Mouse (Mus musculus): ENCODE results near the gene Trrap.

Trrap gene

DNA sequence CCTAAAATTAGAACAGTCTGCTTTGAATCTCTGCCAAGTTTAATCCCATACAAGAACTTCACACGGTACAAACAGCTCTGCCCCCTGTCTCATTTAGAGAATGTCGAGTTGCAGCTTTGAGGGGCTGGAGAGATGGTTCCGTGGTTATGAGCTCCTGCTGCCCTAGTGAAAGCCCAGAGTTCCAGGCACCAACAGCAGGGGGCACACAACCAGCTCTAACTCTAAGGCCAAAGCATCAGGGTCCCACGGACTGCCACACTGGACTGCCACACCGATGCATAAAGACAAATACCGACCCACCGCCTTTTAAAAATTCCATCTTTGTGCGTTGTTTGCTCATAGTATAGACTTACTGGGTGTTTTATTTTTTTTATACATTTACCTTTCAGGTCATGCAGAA lies 99.4 kb downstream of the Trrap start:
- TF ChIP-seq CTCF (conservative IDR thresholded peaks at IDR 0.05; ENCODE audit: low read length) (peak; percentile 43), NANOG (IDR thresholded peaks at IDR 0.05; ENCODE audit: borderline replicate concordance, low read length) (no peak)
- H3K36me3 ChIP-seq (ENCODE audit: insufficient read depth, low read length) = no peaks in the 10 kb centered on the region
- no peaks in the 10 kb centered on the region for H3K27me3 ChIP-seq (ENCODE audit: insufficient read depth, low read length)
- H3K4me3 ChIP-seq (replicated peaks; ENCODE audit: low read length) = no peak overlapping the region
- H3K4me1 ChIP-seq (replicated peaks; ENCODE audit: low read depth, low read length) = peaks cover 18% of the 10 kb centered on the region
- H3K9me3 ChIP-seq (ENCODE audit: low read length) = no peaks in the 10 kb centered on the region

GRCm38 (mm10) chr5:144869466-144869865 lies 101.9 kb downstream of the Trrap start:
- H3K9me3 ChIP-seq (ENCODE audit: low read length) = no peaks in the 10 kb centered on the region
- H3K27me3 ChIP-seq (ENCODE audit: insufficient read depth, low read length) = no peaks in the 10 kb centered on the region
- peaks cover 23% of the 10 kb centered on the region for H3K4me1 ChIP-seq (replicated peaks; ENCODE audit: low read depth, low read length)
- H3K4me3 ChIP-seq (replicated peaks; ENCODE audit: low read length) = no peak overlapping the region
- no peaks in the 10 kb centered on the region for H3K36me3 ChIP-seq (ENCODE audit: insufficient read depth, low read length)
- TF ChIP-seq POU5F1 (IDR thresholded peaks at IDR 0.05; ENCODE audit: borderline replicate concordance, low read length) (no peak), NANOG (IDR thresholded peaks at IDR 0.05; ENCODE audit: borderline replicate concordance, low read length) (no peak), CTCF (conservative IDR thresholded peaks at IDR 0.05; ENCODE audit: low read length) (no peak)

DNA sequence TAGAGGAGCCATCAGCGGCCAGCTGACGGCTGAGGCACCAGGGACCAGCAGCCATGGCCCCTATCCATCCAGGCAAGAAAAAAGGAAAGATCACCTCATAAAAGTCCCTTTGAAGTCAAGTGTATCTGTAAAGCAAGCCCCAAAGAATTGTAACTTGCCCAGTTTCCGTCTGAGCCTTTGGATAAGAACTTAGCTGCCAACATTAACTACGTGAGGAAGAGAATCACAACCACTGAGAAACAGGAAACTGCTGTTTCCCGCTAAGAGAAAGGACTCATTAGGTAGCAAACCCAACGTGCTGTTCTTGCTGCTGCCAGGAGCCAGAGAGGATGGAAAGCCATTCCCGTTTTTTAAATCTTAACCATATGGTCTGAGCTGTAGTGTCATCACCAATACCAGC lies 103.2 kb downstream of the Trrap start:
- Histone ChIP-seq H3K9me3 (ENCODE audit: low read length) (no peaks in the 10 kb centered on the region), H3K27me3 (ENCODE audit: insufficient read depth, low read length) (no peaks in the 10 kb centered on the region), H3K4me3 (replicated peaks; ENCODE audit: low read length) (no peak overlapping the region), H3K36me3 (ENCODE audit: insufficient read depth, low read length) (no peaks in the 10 kb centered on the region), H3K4me1 (replicated peaks; ENCODE audit: low read depth, low read length) (peaks cover 34% of the 10 kb centered on the region)
- TF ChIP-seq POU5F1 (IDR thresholded peaks at IDR 0.05; ENCODE audit: borderline replicate concordance, low read length) = no peak
- no peak for TF ChIP-seq CTCF (conservative IDR thresholded peaks at IDR 0.05; ENCODE audit: low read length)
- no peak for TF ChIP-seq NANOG (IDR thresholded peaks at IDR 0.05; ENCODE audit: borderline replicate concordance, low read length)

GRCm38 (mm10) chr5:144871775-144872174 lies 104.2 kb downstream of the Trrap start:
- peak; percentile 95 for TF ChIP-seq CTCF (conservative IDR thresholded peaks at IDR 0.05; ENCODE audit: low read length)
- no peak for TF ChIP-seq NANOG (IDR thresholded peaks at IDR 0.05; ENCODE audit: borderline replicate concordance, low read length)
- no peak for TF ChIP-seq POU5F1 (IDR thresholded peaks at IDR 0.05; ENCODE audit: borderline replicate concordance, low read length)
- Histone ChIP-seq H3K9me3 (ENCODE audit: low read length) (no peaks in the 10 kb centered on the region), H3K27me3 (ENCODE audit: insufficient read depth, low read length) (no peaks in the 10 kb centered on the region), H3K36me3 (ENCODE audit: insufficient read depth, low read length) (0 out of 2 replicates have a peak, but pooled peaks cover 1% of the 10 kb centered on the region), H3K4me1 (replicated peaks; ENCODE audit: low read depth, low read length) (peaks cover 34% of the 10 kb centered on the region), H3K4me3 (replicated peaks; ENCODE audit: low read length) (no peak overlapping the region)

DNA sequence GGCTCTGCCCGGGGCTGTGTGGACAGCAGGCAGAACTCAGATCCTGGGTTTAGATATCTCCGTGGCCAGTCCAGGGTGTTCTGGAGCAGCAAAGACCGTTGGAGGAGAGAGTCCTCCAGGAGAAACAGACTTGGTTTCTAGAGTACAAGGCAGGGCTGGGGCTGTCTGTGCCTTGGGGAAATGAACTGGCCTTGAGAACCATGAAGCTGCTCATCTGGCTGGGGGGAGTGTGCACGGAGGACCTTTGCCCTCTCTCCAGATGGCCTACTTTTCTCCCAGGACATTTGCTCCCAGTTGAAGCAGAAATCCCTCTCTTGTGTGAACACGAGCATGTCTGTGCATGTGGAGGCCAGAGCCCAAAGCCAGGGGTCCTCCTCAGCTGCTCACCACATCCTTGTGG lies 104.8 kb downstream of the Trrap start:
- Histone ChIP-seq H3K27me3 (ENCODE audit: insufficient read depth, low read length) (no peaks in the 10 kb centered on the region), H3K4me3 (replicated peaks; ENCODE audit: low read length) (no peak overlapping the region), H3K36me3 (ENCODE audit: insufficient read depth, low read length) (0 out of 2 replicates have a peak, but pooled peaks cover 7% of the 10 kb centered on the region), H3K9me3 (ENCODE audit: low read length) (no peaks in the 10 kb centered on the region), H3K4me1 (replicated peaks; ENCODE audit: low read depth, low read length) (peaks cover 39% of the 10 kb centered on the region)
- TF ChIP-seq NANOG (IDR thresholded peaks at IDR 0.05; ENCODE audit: borderline replicate concordance, low read length) (no peak), CTCF (conservative IDR thresholded peaks at IDR 0.05; ENCODE audit: low read length) (no peak), POU5F1 (IDR thresholded peaks at IDR 0.05; ENCODE audit: borderline replicate concordance, low read length) (no peak)

- Histone ChIP-seq H3K9me3 (ENCODE audit: low read length) (no peaks in the 10 kb centered on the region), H3K27me3 (ENCODE audit: insufficient read depth, low read length) (no peaks in the 10 kb centered on the region), H3K36me3 (ENCODE audit: insufficient read depth, low read length) (peaks cover 10% of the 10 kb centered on the region; the same call in 1 of the 2 replicates), H3K4me1 (replicated peaks; ENCODE audit: low read depth, low read length) (peaks cover 45% of the 10 kb centered on the region), H3K4me3 (replicated peaks; ENCODE audit: low read length) (no peak overlapping the region)
- TF ChIP-seq NANOG (IDR thresholded peaks at IDR 0.05; ENCODE audit: borderline replicate concordance, low read length) (no peak), POU5F1 (IDR thresholded peaks at IDR 0.05; ENCODE audit: borderline replicate concordance, low read length) (no peak), CTCF (conservative IDR thresholded peaks at IDR 0.05; ENCODE audit: low read length) (no peak)
Measured at GRCm38 (mm10) chr5:144872867-144873266, 105.3 kb downstream of the Trrap start.

- Histone ChIP-seq H3K27me3 (ENCODE audit: insufficient read depth, low read length) (no peaks in the 10 kb centered on the region), H3K4me3 (replicated peaks; ENCODE audit: low read length) (no peak overlapping the region), H3K9me3 (ENCODE audit: low read length) (peaks cover 16% of the 10 kb centered on the region), H3K36me3 (ENCODE audit: insufficient read depth, low read length) (peaks cover 33% of the 10 kb centered on the region), H3K4me1 (replicated peaks; ENCODE audit: low read depth, low read length) (peaks cover 39% of the 10 kb centered on the region)
- TF ChIP-seq CTCF (conservative IDR thresholded peaks at IDR 0.05; ENCODE audit: low read length) (no peak), NANOG (IDR thresholded peaks at IDR 0.05; ENCODE audit: borderline replicate concordance, low read length) (no peak), POU5F1 (IDR thresholded peaks at IDR 0.05; ENCODE audit: borderline replicate concordance, low read length) (no peak)
Measured at GRCm38 (mm10) chr5:144875227-144875626, 107.7 kb downstream of the Trrap start.

- Histone ChIP-seq H3K9me3 (ENCODE audit: low read length) (peaks cover 23% of the 10 kb centered on the region), H3K4me3 (replicated peaks; ENCODE audit: low read length) (no peak overlapping the region), H3K4me1 (replicated peaks; ENCODE audit: low read depth, low read length) (peaks cover 39% of the 10 kb centered on the region), H3K36me3 (ENCODE audit: insufficient read depth, low read length) (peaks cover 40% of the 10 kb centered on the region), H3K27me3 (ENCODE audit: insufficient read depth, low read length) (no peaks in the 10 kb centered on the region)
- TF ChIP-seq CTCF (conservative IDR thresholded peaks at IDR 0.05; ENCODE audit: low read length) (peak; percentile 96), NANOG (IDR thresholded peaks at IDR 0.05; ENCODE audit: borderline replicate concordance, low read length) (no peak)
Measured at GRCm38 (mm10) chr5:144875892-144876291, 108.4 kb downstream of the Trrap start.

DNA sequence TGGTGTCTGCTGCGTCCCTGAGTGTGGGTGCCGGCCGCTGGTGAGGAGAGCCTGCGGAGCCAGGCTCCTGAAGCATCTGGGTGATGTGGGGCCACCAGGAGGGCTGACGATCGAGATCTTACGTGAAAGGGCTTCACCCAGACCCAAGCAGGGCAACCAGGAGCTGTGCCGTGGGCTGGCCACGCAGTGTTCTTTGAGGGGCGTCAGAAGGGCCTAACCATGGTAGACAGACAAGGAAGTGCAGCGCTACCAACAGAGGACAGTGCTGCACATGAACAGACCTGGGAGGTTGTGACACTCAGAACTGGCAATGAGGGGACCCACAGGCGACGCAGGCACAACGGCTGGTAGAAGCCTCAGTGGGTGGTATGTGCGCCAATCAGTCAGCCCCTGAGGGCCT lies 109.5 kb downstream of the Trrap start:
- no peak for TF ChIP-seq POU5F1 (IDR thresholded peaks at IDR 0.05; ENCODE audit: borderline replicate concordance, low read length)
- Histone ChIP-seq H3K4me3 (replicated peaks; ENCODE audit: low read length) (no peak overlapping the region), H3K9me3 (ENCODE audit: low read length) (peaks cover 34% of the 10 kb centered on the region), H3K36me3 (ENCODE audit: insufficient read depth, low read length) (peaks cover 51% of the 10 kb centered on the region), H3K27me3 (ENCODE audit: insufficient read depth, low read length) (no peaks in the 10 kb centered on the region), H3K4me1 (replicated peaks; ENCODE audit: low read depth, low read length) (peaks cover 39% of the 10 kb centered on the region)
